Mouse (Mus musculus) spleen, adult 2 months (tissue): ENCODE data around the gene Gm2a. TPM values are rescaled to one million over a fixed set of nuclear protein-coding genes. Genes with fewer than 3 reads are reported as not detected.
A peak's percentile ranks its signal among the peaks of the same experiment; 100 is the strongest.

Experiments used
- DNase-seq, 2 experiments: peaks; one replicate each; pipeline versions ENCODE4 v3.0.0 to v3.0.0-alpha.2; 2012 to 2021; ENCODE audit warnings: low spot score in 2 of 2, low read depth in 1 of 2
- H3K27ac ChIP-seq: fragments of 200-500 bp; 2 replicates; pipeline ENCODE4 v1.5.1; 2012; ENCODE audit warnings: low read length, inconsistent platforms; ENCODE audit not compliant: insufficient read depth
- H3K27me3 ChIP-seq: fragments of 200-500 bp; 2 replicates; pipeline ENCODE4 v1.6.1; 2012; ENCODE audit warnings: mild to moderate bottlenecking, moderate library complexity, low read length, inconsistent platforms; ENCODE audit not compliant: control insufficient read depth, insufficient read depth
- H3K36me3 ChIP-seq: fragments of 200-500 bp; 2 replicates; pipeline ENCODE4 v1.6.1; 2012; ENCODE audit warnings: mild to moderate bottlenecking, low read length, inconsistent platforms; ENCODE audit not compliant: control insufficient read depth, insufficient read depth
- H3K4me1 ChIP-seq: fragments of 200-500 bp; 2 replicates; pipeline ENCODE4 v1.6.1; 2011; ENCODE audit warnings: inconsistent platforms; ENCODE audit not compliant: control insufficient read depth, insufficient read depth, insufficient read length
- H3K4me3 ChIP-seq: fragments of 200-500 bp; 2 replicates; pipeline ENCODE4 v1.5.1; 2011; ENCODE audit warnings: mild to moderate bottlenecking, inconsistent platforms; ENCODE audit not compliant: insufficient read depth, insufficient read length; ENCODE audit errors: extremely low read depth
- CTCF ChIP-seq: fragments of 200-500 bp; IDR thresholded peaks from 2 replicates; pipeline ENCODE4 v1.5.1; 2011; ENCODE audit warnings: mild to moderate bottlenecking, inconsistent platforms; ENCODE audit not compliant: insufficient read depth, insufficient read length, insufficient replicate concordance; ENCODE audit errors: extremely low read depth
- POLR2A ChIP-seq: fragments of 200-500 bp; IDR thresholded peaks from 2 replicates; pipeline ENCODE4 v1.6.1; 2011; ENCODE audit warnings: low read depth, low read length, inconsistent platforms
- WGBS: fragments of 180-500 bp; shearing (Covaris S2); methylation state at CpG from one replicate; pipeline ENCODE4 v1.1.7; 2018; 5-methylcytosine and 5-hydroxymethylcytosine counted together
- polyA plus RNA-seq: library from polyadenylated mRNA; depleted of rRNA; stranded (reverse); fragments of >200 nt; gene quantifications from 2 replicates; pipeline ENCODE4 v1.2.3, GENCODE M21; 2012; rRNA removed

Gene Gm2a
- polyA plus RNA-seq, 1 experiment: 98.3 TPM

DNA sequence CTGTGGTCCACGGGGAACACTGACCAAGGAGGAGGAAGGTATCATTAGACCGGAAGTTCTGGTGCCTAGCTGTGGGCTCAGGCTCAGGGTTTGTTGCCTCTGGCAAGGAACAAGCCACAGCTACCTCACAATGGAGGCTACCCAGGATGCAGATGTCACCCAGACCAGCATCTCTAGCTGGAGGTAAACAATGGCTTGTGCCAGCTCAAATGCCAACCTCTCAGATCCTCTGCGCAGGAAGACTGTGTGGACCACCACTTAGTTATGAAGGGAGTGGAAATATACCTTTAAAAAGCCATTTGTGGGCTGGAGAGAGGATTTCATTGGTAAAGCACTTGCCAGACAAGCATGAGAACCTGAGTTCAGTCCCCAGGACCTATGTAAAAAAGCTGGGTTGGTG is 53.7 kb downstream of the Gm2a start, which contains the start of gene Slc36a3:
Gene Slc36a3, minus strand, starts transcription at position 101 of the 400 bp plus-strand sequence.
- no peaks in the 10 kb centered on the region for H3K27me3 ChIP-seq
- H3K4me3 ChIP-seq: no peak within 1 kb of the TSS
- no peak for TF ChIP-seq POLR2A
- TF ChIP-seq CTCF: no peak
- no peaks in the 10 kb centered on the region for H3K36me3 ChIP-seq
- no peak within 1 kb of the TSS for H3K27ac ChIP-seq
- peaks cover 24% of the 10 kb centered on the region; the same call in 1 of the 2 replicates for H3K4me1 ChIP-seq
- DNase-seq: no peak
- 77% methylated on average over 3 of the region's 3 CpGs for WGBS

DNA sequence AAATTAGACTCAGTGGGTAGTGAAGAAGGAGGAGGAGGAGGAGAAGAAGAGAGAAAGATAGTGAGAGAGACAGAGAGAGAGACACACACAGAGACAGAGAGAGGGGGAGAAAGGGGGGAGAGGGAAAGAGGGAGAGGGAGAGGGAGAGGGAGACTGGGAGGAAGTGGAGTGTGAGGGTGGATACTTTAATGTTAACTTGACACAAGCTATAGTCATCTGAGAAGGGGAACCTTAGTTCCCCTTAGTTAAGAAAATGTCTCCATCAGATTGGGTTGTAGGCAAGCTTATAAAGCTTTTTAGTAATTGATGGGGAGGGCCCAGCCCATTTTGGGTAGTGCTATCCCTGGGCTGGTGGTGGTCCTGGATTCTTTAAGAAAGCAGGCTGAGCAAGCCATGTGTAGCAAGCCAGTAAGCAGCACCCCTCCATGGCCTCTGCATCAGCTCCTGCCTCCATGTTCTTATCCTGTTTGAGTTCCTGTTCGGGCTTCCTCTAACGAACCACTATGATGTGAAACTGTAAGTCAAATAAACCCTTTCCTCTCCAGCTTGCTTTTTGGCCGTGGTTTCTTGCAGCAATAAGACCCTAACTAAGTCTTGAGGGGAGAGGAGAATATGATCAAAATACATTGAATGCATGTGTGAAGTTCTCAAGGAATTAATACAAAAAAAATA is 56.6 kb downstream of the Gm2a start:
- Histone ChIP-seq H3K36me3 (no peaks in the 10 kb centered on the region), H3K4me3 (no peak overlapping the region; the same call in 1 of the 2 replicates), H3K27me3 (no peaks in the 10 kb centered on the region), H3K4me1 (peaks cover 14% of the 10 kb centered on the region; the same call in 1 of the 2 replicates), H3K27ac (peak overlapping the region; percentile 92)
- DNase-seq: no peak
- WGBS: 4% methylated on average over 3 of the region's 3 CpGs
- TF ChIP-seq CTCF (no peak), POLR2A (no peak)

DNA sequence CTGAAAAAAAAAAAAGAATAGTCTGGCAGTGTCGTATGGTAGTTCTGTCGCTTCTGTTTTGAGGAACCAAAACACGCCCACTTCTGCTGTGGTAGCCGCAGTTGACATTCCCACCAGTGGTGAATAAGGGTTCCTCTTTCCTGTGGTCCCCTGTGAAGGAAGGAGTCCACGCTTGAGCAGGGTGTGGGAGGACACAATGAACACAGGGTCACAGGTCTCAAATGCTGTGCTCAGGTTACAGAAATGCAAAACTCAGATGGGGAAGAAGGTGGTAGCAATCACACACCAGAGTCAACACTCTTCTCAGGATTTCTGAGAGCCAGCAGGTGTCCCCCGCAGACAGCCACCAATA is 57.1 kb downstream of the Gm2a start:
- 7% methylated on average over 6 of the region's 6 CpGs for WGBS

DNA sequence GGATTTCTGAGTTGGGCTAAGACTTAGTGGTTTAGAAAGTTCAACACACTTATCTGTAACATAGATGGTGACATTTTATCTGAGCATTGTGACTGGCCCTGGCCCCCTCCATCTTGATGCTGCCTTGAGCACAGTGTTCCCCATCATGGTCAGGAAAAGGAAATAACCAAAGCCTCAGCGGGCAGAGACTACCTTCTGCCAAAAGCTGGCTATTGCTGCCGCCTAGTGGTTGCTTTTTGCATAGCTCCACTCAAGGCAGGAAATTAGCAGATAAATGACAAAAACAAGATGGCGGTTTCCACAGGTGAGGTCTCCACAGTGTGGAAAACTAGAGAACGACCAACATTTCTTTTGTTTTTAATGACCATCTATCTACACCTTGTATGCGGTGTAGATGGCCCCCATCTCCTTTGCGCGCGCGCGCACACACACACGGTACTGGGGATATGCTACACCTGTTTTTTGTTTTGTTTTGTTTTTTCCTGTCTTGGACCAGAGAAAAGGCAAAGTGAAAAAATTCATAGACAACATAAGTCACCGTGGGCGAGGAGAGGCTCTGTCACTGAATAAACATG is 61.0 kb downstream of the Gm2a start:
- no peak overlapping the region for H3K27ac ChIP-seq
- TF ChIP-seq CTCF: peak; percentile 80; the same call in 1 of the 2 replicates
- TF ChIP-seq POLR2A: no peak
- no peaks in the 10 kb centered on the region for H3K36me3 ChIP-seq
- 52% methylated on average over 13 of the region's 13 CpGs for WGBS
- no peak overlapping the region for H3K4me3 ChIP-seq
- peaks cover 14% of the 10 kb centered on the region; the same call in 1 of the 2 replicates for H3K4me1 ChIP-seq
- peak; percentile 79 to 88 for DNase-seq
- H3K27me3 ChIP-seq: no peaks in the 10 kb centered on the region

More for the DNA sequence above, 57.1 kb downstream of the Gm2a start:
- Histone ChIP-seq H3K4me1 (peaks cover 14% of the 10 kb centered on the region; the same call in 1 of the 2 replicates), H3K27me3 (no peaks in the 10 kb centered on the region), H3K27ac (peak overlapping the region; percentile 69), H3K4me3 (no peak overlapping the region), H3K36me3 (no peaks in the 10 kb centered on the region)
- TF ChIP-seq POLR2A: no peak
- peak; percentile 70 to 73 for DNase-seq

Other genes with a start within 250 kb of the Gm2a start
- 0.42 and 0.48 TPM in 2 replicates for gene Lyrm7, start 237.2 kb upstream of the Gm2a start, polyA plus RNA-seq
- gene Hint1, start 231.7 kb upstream of the Gm2a start, polyA plus RNA-seq: 164 and 168 TPM in 2 replicates
- 62.8 and 70.0 TPM in 2 replicates for gene Gpx3, start 195.7 kb upstream of the Gm2a start, polyA plus RNA-seq
- gene Tnip1, start 135.2 kb upstream of the Gm2a start, polyA plus RNA-seq: 54.6 and 65.5 TPM in 2 replicates
- gene Anxa6, start 64.7 kb upstream of the Gm2a start, polyA plus RNA-seq: 104 and 116 TPM in 2 replicates
- 8.9 and 10.6 TPM in 2 replicates for gene Ccdc69, start 20.0 kb upstream of the Gm2a start, polyA plus RNA-seq
- gene Slc36a3, start 53.6 kb downstream of the Gm2a start, polyA plus RNA-seq: 1.4 and 1.6 TPM in 2 replicates
- 10.2 and 12.8 TPM in 2 replicates for gene Slc36a2, start 87.0 kb downstream of the Gm2a start, polyA plus RNA-seq
- gene Slc36a1, start 106.2 kb downstream of the Gm2a start, polyA plus RNA-seq: 25.7 and 26.0 TPM in 2 replicates
- 0.02 TPM in 2 replicates for gene Fat2, start 238.4 kb downstream of the Gm2a start, polyA plus RNA-seq